Mouse (Mus musculus): ENCODE data around the gene Arhgef3. TPM values are rescaled to one million over a fixed set of nuclear protein-coding genes. Genes with fewer than 3 reads are reported as not detected.

Gene Arhgef3
- total and polyA plus RNA-seq, 2 experiments from 2014 or later, result 16.8 to 19.8 TPM

DNA sequence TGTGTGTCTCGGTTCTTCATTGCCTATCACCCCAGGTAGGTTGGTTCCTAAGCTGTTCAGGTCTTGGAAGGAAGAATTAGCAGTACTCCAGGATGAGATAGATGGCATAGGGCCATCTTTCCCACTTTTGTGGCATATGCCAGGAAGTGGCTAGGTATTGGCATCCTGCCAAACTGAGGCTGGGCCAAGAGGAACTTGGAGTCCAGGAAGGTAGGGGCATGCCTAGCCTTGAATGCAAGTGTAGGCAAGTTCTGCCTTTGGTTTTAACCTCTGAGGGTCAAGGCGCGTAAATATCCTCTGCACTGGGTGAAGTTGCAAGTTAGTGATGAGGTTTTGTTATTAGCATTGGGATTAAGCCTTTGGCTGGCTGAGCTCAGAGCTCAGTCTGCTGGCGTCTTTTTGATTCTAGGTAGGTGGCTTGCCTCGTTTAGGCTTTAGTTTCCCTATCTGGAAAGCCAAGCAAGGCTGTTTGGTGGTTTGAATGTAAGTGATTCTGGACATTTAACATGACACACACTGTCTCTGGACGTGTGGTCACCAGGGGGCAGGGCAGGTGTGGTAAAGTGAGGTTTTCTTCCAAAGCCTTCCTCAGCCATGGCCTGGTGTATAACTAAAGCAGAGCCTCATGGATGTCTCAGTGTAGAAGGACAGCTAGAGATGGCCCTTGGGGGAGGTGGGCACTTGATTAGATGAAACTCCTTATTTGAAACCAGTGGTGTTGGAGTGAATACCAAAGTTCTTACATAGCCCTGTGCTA lies 5.8 kb upstream of the Arhgef3 start:
- peaks cover 10% of the 10 kb centered on the region; the same call in 1 of the 2 replicates for H3K27me3 ChIP-seq (ENCODE audit: insufficient read depth, low read length)
- peak; percentile 39; the same call in 1 of the 2 replicates for TF ChIP-seq CTCF (IDR thresholded peaks at IDR 0.05; ENCODE audit: low read depth)
- H3K9me3 ChIP-seq (ENCODE audit: low read length), result no peaks in the 10 kb centered on the region
- no peak overlapping the region for H3K27ac ChIP-seq
- H3K4me1 ChIP-seq (ENCODE audit: insufficient read depth, low read length), result no peaks in the 10 kb centered on the region
- no peak overlapping the region for H3K4me2 ChIP-seq (ENCODE audit: low read depth, low read length)
- ATAC-seq (0 out of 2 replicates have a peak, but pooled peaks have one; percentile 21), DNase-seq (ENCODE audit: low spot score) (peak; percentile 51)
- no peaks in the 10 kb centered on the region for H3K36me3 ChIP-seq (ENCODE audit: insufficient read depth, low read length)
- WGBS, result 65% methylated on average over 6 of the region's 6 CpGs
- H3K9ac ChIP-seq (replicated peaks; ENCODE audit: low read length), result no peak overlapping the region
- no peak overlapping the region for H3K4me3 ChIP-seq (ENCODE audit: low read length)

DNA sequence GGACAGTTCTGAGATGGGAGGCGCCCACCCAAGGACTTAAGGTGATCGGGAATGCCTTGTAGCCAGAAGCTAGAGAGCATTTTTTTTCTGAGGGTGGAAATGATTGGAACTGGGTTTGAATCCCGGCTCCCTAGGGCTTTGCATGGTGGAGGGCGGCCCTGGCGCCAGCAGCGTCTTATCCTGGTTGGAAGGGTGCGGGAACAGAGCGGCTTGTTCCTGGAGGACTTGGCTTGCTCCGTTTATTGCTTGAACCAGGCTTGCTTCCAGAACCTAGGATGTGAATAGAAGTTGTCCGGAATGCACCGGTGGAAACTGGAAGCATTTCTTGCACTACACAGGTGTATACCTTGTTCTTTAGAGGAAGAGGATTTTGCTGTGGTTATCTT lies 569 bp downstream of the Arhgef3 start:
- Histone ChIP-seq H3K36me3 (ENCODE audit: insufficient read depth, low read length) (no peaks in the 10 kb centered on the region), H3K4me2 (ENCODE audit: low read depth, low read length) (peak overlapping the region; percentile 96), H3K9ac (replicated peaks; ENCODE audit: low read length) (no peak overlapping the region; the same call in 1 of the 2 replicates), H3K27ac (no peak overlapping the region), H3K4me1 (ENCODE audit: insufficient read depth, low read length) (0 out of 2 replicates have a peak, but pooled peaks cover 3% of the 10 kb centered on the region), H3K27me3 (ENCODE audit: insufficient read depth, low read length) (peaks cover 18% of the 10 kb centered on the region; the same call in 1 of the 2 replicates), H3K9me3 (ENCODE audit: low read length) (no peaks in the 10 kb centered on the region), H3K4me3 (ENCODE audit: low read length) (peak overlapping the region; percentile 47)
- TF ChIP-seq CTCF (IDR thresholded peaks at IDR 0.05; ENCODE audit: low read depth), result no peak
- DNase-seq (ENCODE audit: low spot score) (no peak), ATAC-seq (no peak)
- 22% methylated on average over 11 of the region's 11 CpGs for WGBS

DNA sequence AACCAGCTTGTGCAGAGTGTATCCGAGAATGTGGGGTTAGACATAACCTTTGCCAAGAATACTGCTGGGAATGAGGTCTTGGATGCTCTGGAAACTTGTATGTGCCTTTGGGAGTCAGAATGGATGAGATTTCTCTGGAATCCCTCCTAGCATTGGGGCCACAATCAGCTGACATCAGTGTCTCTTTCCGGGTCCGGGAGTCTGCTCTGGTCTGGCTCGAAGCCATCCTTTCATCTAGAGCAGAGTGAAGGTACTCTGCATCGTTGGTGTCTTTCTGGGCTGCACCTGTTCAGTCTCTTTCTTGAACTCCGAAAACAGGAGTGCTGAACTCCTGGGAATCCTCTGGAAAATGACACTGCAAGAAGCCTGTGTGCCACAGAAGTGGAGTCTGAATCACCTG lies 1.3 kb downstream of the Arhgef3 start:
- Histone ChIP-seq H3K4me3 (ENCODE audit: low read length) (no peak overlapping the region; the same call in 1 of the 2 replicates), H3K9ac (replicated peaks; ENCODE audit: low read length) (no peak overlapping the region), H3K36me3 (ENCODE audit: insufficient read depth, low read length) (no peaks in the 10 kb centered on the region), H3K4me1 (ENCODE audit: insufficient read depth, low read length) (0 out of 2 replicates have a peak, but pooled peaks cover 3% of the 10 kb centered on the region), H3K27ac (no peak overlapping the region), H3K9me3 (ENCODE audit: low read length) (no peaks in the 10 kb centered on the region), H3K27me3 (ENCODE audit: insufficient read depth, low read length) (peaks cover 18% of the 10 kb centered on the region; the same call in 1 of the 2 replicates), H3K4me2 (ENCODE audit: low read depth, low read length) (peak overlapping the region; percentile 96)
- 52% methylated on average over 6 of the region's 6 CpGs for WGBS
- TF ChIP-seq CTCF (IDR thresholded peaks at IDR 0.05; ENCODE audit: low read depth), result no peak
- ATAC-seq (no peak), DNase-seq (ENCODE audit: low spot score) (no peak)

DNA sequence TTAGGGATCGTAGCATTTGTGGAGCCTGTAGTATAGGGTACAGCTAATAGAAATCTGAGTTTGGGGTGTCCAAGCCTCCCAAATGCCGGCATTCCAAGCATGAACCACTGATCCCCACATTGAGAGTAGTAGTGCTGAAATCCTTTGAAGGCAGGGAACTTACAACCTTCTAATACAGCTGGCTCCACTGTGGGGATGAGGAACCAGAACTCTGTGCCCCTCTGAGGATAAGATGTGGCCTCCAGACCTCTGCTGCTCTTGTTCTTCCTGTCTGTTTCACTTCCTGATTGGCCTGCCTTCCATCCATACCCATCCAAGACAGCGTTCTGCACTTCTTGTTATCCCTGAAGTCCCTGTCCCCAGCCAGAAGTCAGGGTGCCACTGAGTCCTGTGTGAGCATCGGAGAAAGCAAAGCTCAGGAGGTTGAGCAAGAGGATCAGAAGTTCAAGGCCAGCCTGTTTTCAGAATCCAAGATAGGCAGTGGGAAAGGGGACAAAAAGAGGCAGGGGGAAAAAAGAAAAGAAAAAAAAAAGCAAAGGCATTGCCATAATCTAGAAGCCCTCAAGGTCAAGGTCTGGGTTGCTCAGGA lies 2.0 kb downstream of the Arhgef3 start:
- peak overlapping the region; percentile 96 for H3K4me2 ChIP-seq (ENCODE audit: low read depth, low read length)

DNA sequence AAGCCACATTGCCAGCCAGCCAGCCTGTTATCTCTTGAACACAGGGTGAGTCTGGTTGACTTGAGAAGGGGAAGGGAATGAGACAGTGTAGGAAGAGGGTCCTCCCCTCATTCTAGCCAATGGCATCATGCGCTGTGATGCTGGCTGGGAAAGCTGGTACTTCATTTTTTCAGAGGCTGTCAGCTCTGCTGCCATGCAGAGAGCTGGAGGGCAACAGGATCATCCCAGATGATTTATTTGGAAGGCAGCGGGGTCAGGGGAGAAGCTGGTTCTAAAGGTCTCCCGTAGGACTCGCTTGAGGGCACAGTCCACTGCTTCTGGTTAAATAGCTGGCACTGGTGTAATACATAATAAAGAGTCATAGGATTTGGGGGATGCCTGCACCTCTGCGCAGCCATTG lies 3.8 kb downstream of the Arhgef3 start:
- Histone ChIP-seq H3K9ac (replicated peaks; ENCODE audit: low read length) (no peak overlapping the region), H3K9me3 (ENCODE audit: low read length) (no peaks in the 10 kb centered on the region), H3K4me3 (ENCODE audit: low read length) (no peak overlapping the region), H3K27me3 (ENCODE audit: insufficient read depth, low read length) (0 out of 2 replicates have a peak, but pooled peaks cover 11% of the 10 kb centered on the region), H3K4me1 (ENCODE audit: insufficient read depth, low read length) (0 out of 2 replicates have a peak, but pooled peaks cover 3% of the 10 kb centered on the region), H3K4me2 (ENCODE audit: low read depth, low read length) (no peak overlapping the region), H3K36me3 (ENCODE audit: insufficient read depth, low read length) (no peaks in the 10 kb centered on the region), H3K27ac (no peak overlapping the region)
- ATAC-seq, result no peak
- WGBS, result 89% methylated on average over 5 of the region's 5 CpGs
- no peak for DNase-seq (ENCODE audit: low spot score)
- TF ChIP-seq CTCF (IDR thresholded peaks at IDR 0.05; ENCODE audit: low read depth), result no peak

More for the DNA sequence above, 2.0 kb downstream of the Arhgef3 start:
- Histone ChIP-seq H3K4me3 (ENCODE audit: low read length) (no peak overlapping the region), H3K27ac (no peak overlapping the region), H3K36me3 (ENCODE audit: insufficient read depth, low read length) (no peaks in the 10 kb centered on the region), H3K9me3 (ENCODE audit: low read length) (no peaks in the 10 kb centered on the region), H3K4me1 (ENCODE audit: insufficient read depth, low read length) (0 out of 2 replicates have a peak, but pooled peaks cover 3% of the 10 kb centered on the region), H3K27me3 (ENCODE audit: insufficient read depth, low read length) (peaks cover 18% of the 10 kb centered on the region; the same call in 1 of the 2 replicates), H3K9ac (replicated peaks; ENCODE audit: low read length) (no peak overlapping the region)
- ATAC-seq, result no peak
- no peak for DNase-seq (ENCODE audit: low spot score)
- TF ChIP-seq CTCF (IDR thresholded peaks at IDR 0.05; ENCODE audit: low read depth), result no peak
- WGBS, result 87% methylated on average over 4 of the region's 4 CpGs

DNA sequence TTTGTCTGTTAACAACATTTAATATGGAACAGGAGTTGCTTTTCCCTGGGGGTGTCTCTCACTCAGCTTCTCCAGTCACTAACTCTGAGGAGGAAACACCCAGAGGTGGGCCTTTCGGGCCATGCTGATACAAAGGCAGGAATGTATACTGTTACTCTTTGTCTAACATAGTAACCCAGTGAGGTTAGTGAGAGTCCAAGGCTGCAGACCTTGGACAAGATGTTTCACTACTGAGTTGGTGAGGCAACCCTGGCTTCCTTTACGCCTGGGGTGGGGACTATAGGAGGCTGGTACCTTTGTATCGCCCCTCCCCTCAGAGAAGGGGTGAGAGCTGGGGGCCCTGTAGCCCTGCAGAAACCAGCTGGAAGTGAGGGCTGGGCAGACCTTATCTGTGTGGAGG lies 7.9 kb downstream of the Arhgef3 start:
- no peak for TF ChIP-seq CTCF (IDR thresholded peaks at IDR 0.05; ENCODE audit: low read depth)
- no peak overlapping the region for H3K4me2 ChIP-seq (ENCODE audit: low read depth, low read length)
- H3K9ac ChIP-seq (replicated peaks; ENCODE audit: low read length), result no peak overlapping the region
- H3K4me3 ChIP-seq (ENCODE audit: low read length), result no peak overlapping the region
- no peaks in the 10 kb centered on the region for H3K4me1 ChIP-seq (ENCODE audit: insufficient read depth, low read length)
- H3K27me3 ChIP-seq (ENCODE audit: insufficient read depth, low read length), result no peaks in the 10 kb centered on the region
- 77% methylated on average over 3 of the region's 3 CpGs for WGBS
- no peaks in the 10 kb centered on the region for H3K36me3 ChIP-seq (ENCODE audit: insufficient read depth, low read length)
- DNase-seq (ENCODE audit: low spot score) (no peak), ATAC-seq (no peak)
- no peaks in the 10 kb centered on the region for H3K9me3 ChIP-seq (ENCODE audit: low read length)
- H3K27ac ChIP-seq, result no peak overlapping the region

Measured in hindbrain, postnatal 0 days (tissue).